Mouse (Mus musculus) bone marrow, adult 2 months (tissue): ENCODE data around the gene Nktr.

Experiments used
- CTCF ChIP-seq: fragments of 200-500 bp; IDR thresholded peaks from 2 replicates; pipeline ENCODE4 v1.5.1; 2011; ENCODE audit warnings: low read length, control low read depth; ENCODE audit not compliant: control insufficient read depth, insufficient read depth
- POLR2A ChIP-seq: fragments of 200-500 bp; IDR thresholded peaks from 2 replicates; pipeline ENCODE4 v1.6.1; 2011; ENCODE audit warnings: low read depth, mild to moderate bottlenecking, control low read depth, low read length, borderline replicate concordance; ENCODE audit not compliant: control insufficient read depth

DNA sequence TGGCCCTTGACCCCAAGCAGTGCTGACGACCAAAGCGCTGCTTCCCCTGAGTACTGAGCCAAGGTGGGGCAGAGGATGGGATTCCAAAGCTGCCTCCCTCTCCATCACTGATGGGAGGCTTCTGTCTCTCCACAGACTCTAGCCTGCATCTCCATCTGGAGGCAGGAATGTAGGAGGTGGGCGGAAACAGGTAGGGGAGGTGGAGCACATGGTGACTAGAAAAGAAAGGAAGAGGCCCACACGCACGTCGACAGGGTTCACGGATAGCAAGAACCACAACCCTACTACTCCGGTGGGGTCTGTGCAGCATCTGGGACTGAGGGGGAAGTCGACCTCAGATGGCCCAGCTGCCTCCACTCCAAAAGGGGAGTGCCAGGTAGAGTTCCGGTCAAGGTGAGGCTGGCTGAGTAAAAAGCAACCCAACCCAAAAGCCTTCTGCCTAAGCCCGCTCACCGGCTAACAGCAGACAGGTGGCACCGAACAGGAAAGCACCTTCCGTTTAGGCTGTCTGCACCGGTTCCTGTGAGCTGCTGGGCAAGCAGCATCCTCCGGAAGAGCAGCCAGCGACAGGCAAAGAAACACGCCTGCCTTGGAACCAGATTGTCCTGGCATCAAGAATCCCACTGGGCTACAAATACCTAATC, 36.8 kb upstream of the Nktr start:
- no peak for TF ChIP-seq POLR2A
- TF ChIP-seq CTCF = no peak
